Mouse (Mus musculus) urinary bladder, adult 18-20 months (tissue): ENCODE data around the gene Adamts1.

ENCODE experiments used
- DNase-seq, 2 experiments: peaks; one replicate each; pipeline ENCODE4 v3.0.0; 2022; ENCODE audit warnings: low spot score in 2 of 2, mixed read lengths in 2 of 2

Gene Adamts1

GRCm38 (mm10) chr16:85765697-85766096 is 37.2 kb downstream of the Adamts1 start:
- DNase-seq, result peak in 1 of 2 experiments; percentile 39

GRCm38 (mm10) chr16:85765167-85765566 is 37.7 kb downstream of the Adamts1 start:
- no peak for DNase-seq

GRCm38 (mm10) chr16:85762052-85762665 is 40.8 kb downstream of the Adamts1 start:
- DNase-seq, result no peak

GRCm38 (mm10) chr16:85760961-85761580 is 41.8 kb downstream of the Adamts1 start:
- DNase-seq, result no peak

GRCm38 (mm10) chr16:85756101-85756819 is 46.7 kb downstream of the Adamts1 start:
- DNase-seq, result peak in 1 of 2 experiments; percentile 78

- DNase-seq, result no peak
These were observed 53.6 kb downstream of the Adamts1 start for GRCm38 (mm10) chr16:85749335-85749734.

- DNase-seq, result peak in 1 of 2 experiments; percentile 66
These were observed 55.1 kb downstream of the Adamts1 start for GRCm38 (mm10) chr16:85747589-85748360.

GRCm38 (mm10) chr16:85746386-85746785 is 56.5 kb downstream of the Adamts1 start:
- no peak for DNase-seq
